Mouse (Mus musculus) CH12.LX (cell line): ENCODE results near the gene Atp10a. TPM values are rescaled to one million over a fixed set of nuclear protein-coding genes. Genes with fewer than 3 reads are reported as not detected.

Experiments used
- DNase-seq: peaks from one replicate; pipeline ENCODE4 v3.0.0-alpha.2; 2013; ENCODE audit errors: extremely low read depth
- H3K27ac ChIP-seq: 2 replicates; pipeline ENCODE4 v1.5.1; 2012; ENCODE audit warnings: low read depth, mild to moderate bottlenecking, control low read depth, moderate library complexity; ENCODE audit not compliant: insufficient read depth
- H3K27me3 ChIP-seq: replicated peaks from 2 replicates; pipeline ENCODE3; 2012; ENCODE audit warnings: inconsistent platforms
- H3K36me3 ChIP-seq, 2 experiments: replicated peaks in 1 of 2; 2 replicates each; pipeline versions ENCODE3 to v1.6.1; 2012; ENCODE audit warnings: inconsistent platforms in 1 of 2, low read length in 1 of 2, mild to moderate bottlenecking in 1 of 2, mixed read lengths in 1 of 2, moderate library complexity in 1 of 2; ENCODE audit not compliant: control insufficient read depth in 1 of 2, insufficient read depth in 1 of 2
- H3K4me1 ChIP-seq, 2 experiments: 2 replicates each; pipeline ENCODE4 v1.6.1; 2012; ENCODE audit warnings: inconsistent platforms in 1 of 2, moderate library complexity in 1 of 2; ENCODE audit not compliant: insufficient read depth in 2 of 2, control insufficient read depth in 1 of 2
- H3K4me2 ChIP-seq: 2 replicates; pipeline ENCODE4 v1.6.1; 2012; ENCODE audit warnings: low read depth, mild to moderate bottlenecking, control low read depth; ENCODE audit not compliant: poor library complexity, insufficient read depth, severe bottlenecking
- H3K4me3 ChIP-seq, 3 experiments: fragments of 150-350 bp in 1 of 3; sonication (generic) in 1 of 3; replicated peaks in 1 of 3; 2 replicates each; pipeline versions ENCODE3 to v1.5.1; 2011 to 2012; ENCODE audit warnings: low read depth in 2 of 3, low read length in 2 of 3, mild to moderate bottlenecking in 2 of 3, moderate library complexity in 2 of 3, control low read depth in 1 of 3, improper control_type of control experiment in 1 of 3, inconsistent platforms in 1 of 3, mixed read lengths in 1 of 3; ENCODE audit not compliant: poor library complexity in 1 of 3
- H3K79me2 ChIP-seq: replicated peaks from 2 replicates; pipeline ENCODE4 v1.6.1; 2012; ENCODE audit warnings: mild to moderate bottlenecking, moderate library complexity; ENCODE audit not compliant: control insufficient read depth, poor library complexity, insufficient read depth, severe bottlenecking; ENCODE audit errors: extremely low read depth
- H3K9ac ChIP-seq: 2 replicates; pipeline ENCODE4 v1.6.1; 2012; ENCODE audit warnings: low read depth, mild to moderate bottlenecking, control low read depth, moderate library complexity; ENCODE audit not compliant: insufficient read depth
- H3K9me3 ChIP-seq: replicated peaks from 2 replicates; pipeline ENCODE3; 2012; ENCODE audit warnings: low read length, inconsistent platforms, mixed read lengths
- BHLHE40 ChIP-seq: IDR thresholded peaks from 2 replicates; pipeline ENCODE4 v1.6.1; 2011; ENCODE audit warnings: mild to moderate bottlenecking, low read depth, low read length, improper control_type of control experiment
- CHD1 ChIP-seq: IDR thresholded peaks from 2 replicates; pipeline ENCODE4 v1.6.1; 2012; ENCODE audit warnings: low read depth, low read length, improper control_type of control experiment, inconsistent platforms
- EP300 ChIP-seq: IDR thresholded peaks from 2 replicates; pipeline ENCODE4 v1.6.1; 2011; ENCODE audit warnings: low read length, improper control_type of control experiment
- HCFC1 ChIP-seq: IDR thresholded peaks from 2 replicates; pipeline ENCODE4 v1.6.1; 2012; ENCODE audit warnings: low read depth, mild to moderate bottlenecking, inconsistent platforms, low read length, improper control_type of control experiment
- IRF4 ChIP-seq: IDR thresholded peaks from 2 replicates; pipeline ENCODE4 v1.6.1; 2014; ENCODE audit warnings: low read depth, mild to moderate bottlenecking, inconsistent platforms, low read length, improper control_type of control experiment
- MAFK ChIP-seq: IDR thresholded peaks from 2 replicates; pipeline ENCODE4 v1.6.1; 2011; ENCODE audit warnings: low read length, improper control_type of control experiment; ENCODE audit not compliant: insufficient replicate concordance
- MAZ ChIP-seq: IDR thresholded peaks from 2 replicates; pipeline ENCODE4 v1.6.1; 2012; ENCODE audit warnings: low read depth, mild to moderate bottlenecking, inconsistent platforms, low read length, improper control_type of control experiment, moderate library complexity
- MEF2A ChIP-seq: IDR thresholded peaks from 2 replicates; pipeline ENCODE4 v1.6.1; 2014; ENCODE audit warnings: low read depth, mild to moderate bottlenecking, inconsistent platforms, low read length, improper control_type of control experiment, borderline replicate concordance
- MXI1 ChIP-seq: IDR thresholded peaks from 2 replicates; pipeline ENCODE4 v1.6.1; 2011; ENCODE audit warnings: mild to moderate bottlenecking, low read depth, low read length, improper control_type of control experiment
- MYC ChIP-seq: IDR thresholded peaks from 2 replicates; pipeline ENCODE4 v1.6.1; 2011; ENCODE audit warnings: low read depth, mild to moderate bottlenecking, improper control_type of control experiment, low read length
- NELFE ChIP-seq: IDR thresholded peaks from 2 replicates; pipeline ENCODE4 v1.6.1; 2011; ENCODE audit warnings: low read depth, low read length, improper control_type of control experiment
- POLR2A ChIP-seq: IDR thresholded peaks from 2 replicates; pipeline ENCODE4 v1.6.1; 2011; ENCODE audit warnings: low read depth, mild to moderate bottlenecking, improper control_type of control experiment, low read length
- POLR2AphosphoS2 ChIP-seq: IDR thresholded peaks from 2 replicates; pipeline ENCODE4 v1.6.1; 2011; ENCODE audit warnings: low read depth, low read length, improper control_type of control experiment
- SIN3A ChIP-seq: IDR thresholded peaks from 2 replicates; pipeline ENCODE4 v1.6.1; 2012; ENCODE audit warnings: low read length, improper control_type of control experiment, inconsistent platforms
- TBP ChIP-seq: conservative IDR thresholded peaks from 2 replicates; pipeline ENCODE4 v1.6.1; 2011; ENCODE audit warnings: low read depth, low read length, improper control_type of control experiment
- TCF12 ChIP-seq: IDR thresholded peaks from 2 replicates; pipeline ENCODE4 v1.6.1; 2014; ENCODE audit warnings: low read depth, mild to moderate bottlenecking, inconsistent platforms, low read length, improper control_type of control experiment
- USF2 ChIP-seq: conservative IDR thresholded peaks from 2 replicates; pipeline ENCODE4 v1.6.1; 2011; ENCODE audit warnings: low read depth, low read length, improper control_type of control experiment
- ZNF384 ChIP-seq: IDR thresholded peaks from 2 replicates; pipeline ENCODE4 v1.6.1; 2012; ENCODE audit warnings: low read depth, low read length, improper control_type of control experiment, inconsistent platforms
- dilution Hi-C: fragments of 300-500 bp; cut with MboI; formaldehyde crosslinking; loops from 2 replicates; pipeline ENCODE4 v1.14.3; 2020; ENCODE audit warnings: low sequenced_read_pairs; ENCODE audit not compliant: extremely low pct_unique_long_range_greater_than_20kb, extremely low pct_ligation_motif_present
- in situ Hi-C: fragments of 300-500 bp; cut with MboI; formaldehyde crosslinking; loops from 3 replicates; pipeline ENCODE4 v1.14.3; 2019; ENCODE audit warnings: low sequenced_read_pairs, low pct_ligation_motif_present, low pct_unique_long_range_greater_than_20kb, mixed read lengths
- polyA plus RNA-seq: library from polyadenylated mRNA; unstranded; fragments of >175 nt; gene quantifications from 2 replicates; pipeline ENCODE4 v1.2.1, GENCODE M21; 2012; ENCODE audit warnings: low read depth; ENCODE audit not compliant: insufficient read length
- total RNA-seq, 2 experiments: library from RNA; depleted of rRNA; stranded (reverse); fragments of 300-350 nt in 1 of 2; fragments of >200 nt in 1 of 2; gene quantifications; 2 replicates each; pipeline ENCODE4 v1.2.3; 2012 to 2014

Atp10a gene
- total and polyA plus RNA-seq, 3 experiments: not detected

DNA sequence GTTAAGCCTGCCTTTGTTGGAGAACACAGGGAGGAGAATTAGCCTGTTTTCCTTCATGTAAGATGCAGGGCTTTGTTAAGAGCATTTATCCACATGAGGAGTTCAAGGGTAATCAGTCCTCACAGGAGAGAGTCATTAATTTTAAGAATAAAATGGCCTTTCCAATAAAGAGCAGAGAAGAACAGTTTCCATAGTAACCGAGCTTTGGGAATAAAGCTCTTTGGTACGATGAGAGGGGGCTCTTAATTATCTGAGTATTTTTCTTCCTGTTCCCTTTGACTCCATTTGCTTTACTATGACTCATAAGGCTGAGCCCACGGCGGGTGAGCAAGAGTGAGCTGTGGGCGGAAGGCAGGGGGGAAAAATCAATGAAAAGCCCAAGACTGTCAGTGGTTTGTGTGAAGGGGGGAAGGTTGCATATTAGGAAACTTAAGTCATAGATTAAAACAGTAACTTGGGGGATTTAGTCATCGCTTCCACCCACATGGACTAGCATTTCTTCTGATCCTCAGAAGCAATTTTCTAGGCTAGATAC lies 166.2 kb downstream of the Atp10a start:
- Histone ChIP-seq H3K4me3 (no peak overlapping the region), H3K4me2 (no peak overlapping the region), H3K4me1 (no peaks in the 10 kb centered on the region), H3K79me2 (no peaks in the 10 kb centered on the region), H3K27me3 (no peaks in the 10 kb centered on the region), H3K9me3 (peaks cover 69% of the 10 kb centered on the region), H3K27ac (no peak overlapping the region)
- no peak for DNase-seq
- in situ Hi-C loops (no loop called here), dilution Hi-C loops (no loop called here)
- no peak for TF ChIP-seq IRF4
- TF ChIP-seq BHLHE40: no peak
- TF ChIP-seq POLR2A: no peak
- no peak for TF ChIP-seq MYC
- TF ChIP-seq NELFE: no peak
- TF ChIP-seq SIN3A: no peak
- TF ChIP-seq MAZ: no peak
- no peak for TF ChIP-seq EP300
- no peak for TF ChIP-seq HCFC1
- TF ChIP-seq MXI1: no peak
- TF ChIP-seq CHD1: no peak
- no peak for TF ChIP-seq TBP
- no peak for TF ChIP-seq TCF12
- TF ChIP-seq POLR2AphosphoS2: no peak
- no peak for TF ChIP-seq USF2
- no peak for TF ChIP-seq MEF2A
- TF ChIP-seq, all 38 proteins: peak for 0
- no peak overlapping the region for H3K9ac ChIP-seq
- H3K36me3 ChIP-seq: no peaks in the 10 kb centered on the region

DNA sequence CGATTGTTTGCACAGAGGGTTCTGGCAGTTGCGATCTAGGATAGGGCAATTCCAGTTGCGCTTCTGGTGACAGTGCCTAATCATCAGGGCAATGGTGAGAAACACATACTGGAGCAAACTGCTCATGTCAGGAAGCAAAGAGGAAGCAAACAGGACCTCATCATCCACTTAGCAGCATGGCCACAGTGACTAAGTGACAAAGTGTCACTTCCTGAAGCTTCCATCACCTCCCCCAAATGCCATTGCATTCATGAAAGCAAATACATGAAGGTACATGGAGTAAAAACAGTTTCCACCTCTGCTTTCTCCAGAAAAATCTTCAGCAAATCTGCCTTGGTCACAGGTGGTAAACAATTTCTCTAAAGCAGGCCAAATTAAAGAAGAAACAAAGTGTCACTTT lies 168.7 kb downstream of the Atp10a start:
- no peak overlapping the region for H3K9ac ChIP-seq
- H3K4me2 ChIP-seq: no peak overlapping the region
- H3K36me3 ChIP-seq: no peaks in the 10 kb centered on the region
- peaks cover 70% of the 10 kb centered on the region for H3K9me3 ChIP-seq
- TF ChIP-seq HCFC1 (no peak), USF2 (no peak), ZNF384 (no peak), MAFK (no peak), EP300 (no peak)
- H3K27me3 ChIP-seq: no peaks in the 10 kb centered on the region
- dilution Hi-C loops (no loop called here), in situ Hi-C loops (no loop called here)
- H3K79me2 ChIP-seq: no peaks in the 10 kb centered on the region
- DNase-seq: no peak
- no peak overlapping the region for H3K27ac ChIP-seq
- no peak overlapping the region for H3K4me3 ChIP-seq
- no peaks in the 10 kb centered on the region for H3K4me1 ChIP-seq
